Mouse (Mus musculus): Measurements from ENCODE around the gene Ptov1.

- TF ChIP-seq CTCF (IDR thresholded peaks at IDR 0.05), result no peak
- TF ChIP-seq POLR2A (IDR thresholded peaks at IDR 0.05; ENCODE audit: insufficient read depth, low read depth, low read length), result no peak
Measured at GRCm38 (mm10) chr7:44870614-44871013, 1.0 kb upstream of the Ptov1 start.

Data from heart, adult 2 months (tissue).